Mouse (Mus musculus) testis, adult 2 months (tissue): ENCODE data around the gene Rilp. TPM values are rescaled to one million over a fixed set of nuclear protein-coding genes. Genes with fewer than 3 reads are reported as not detected.

ENCODE experiments used
- H3K27ac ChIP-seq: fragments of 200-500 bp; 2 replicates; pipeline ENCODE4 v1.5.1; 2012; ENCODE audit warnings: low read depth, low read length; ENCODE audit not compliant: control insufficient read depth, insufficient read depth
- H3K27me3 ChIP-seq: fragments of 200-500 bp; 2 replicates; pipeline ENCODE4 v1.6.1; 2012; ENCODE audit warnings: mild to moderate bottlenecking, low read length, moderate library complexity; ENCODE audit not compliant: control insufficient read depth, insufficient read depth
- H3K36me3 ChIP-seq: fragments of 200-500 bp; 2 replicates; pipeline ENCODE4 v1.6.1; 2012; ENCODE audit warnings: mild to moderate bottlenecking, low read length; ENCODE audit not compliant: control insufficient read depth, insufficient read depth
- H3K4me1 ChIP-seq: fragments of 200-500 bp; 2 replicates; pipeline ENCODE4 v1.6.1; 2012; ENCODE audit warnings: low read length; ENCODE audit not compliant: control insufficient read depth, insufficient read depth
- H3K4me3 ChIP-seq: fragments of 200-500 bp; 2 replicates; pipeline ENCODE4 v1.5.1; 2012; ENCODE audit warnings: low read depth, mild to moderate bottlenecking, low read length, moderate library complexity, mixed read lengths; ENCODE audit not compliant: control insufficient read depth
- CTCF ChIP-seq: fragments of 200-500 bp; IDR thresholded peaks from 2 replicates; pipeline ENCODE4 v1.5.1; 2012; ENCODE audit warnings: low read depth, mild to moderate bottlenecking, inconsistent platforms, low read length, moderate library complexity; ENCODE audit not compliant: control insufficient read depth, insufficient read depth, insufficient replicate concordance
- POLR2A ChIP-seq: fragments of 200-500 bp; IDR thresholded peaks from 2 replicates; pipeline ENCODE4 v1.6.1; 2012; ENCODE audit warnings: low read depth, mild to moderate bottlenecking, inconsistent platforms, low read length, moderate library complexity; ENCODE audit not compliant: control insufficient read depth
- polyA plus RNA-seq: library from polyadenylated mRNA; depleted of rRNA; stranded (reverse); fragments of >200 nt; gene quantifications from 2 replicates; pipeline ENCODE4 v1.2.3, GENCODE M21; 2012

Gene Rilp
- polyA plus RNA-seq, 1 experiment, result 0.94 TPM

DNA sequence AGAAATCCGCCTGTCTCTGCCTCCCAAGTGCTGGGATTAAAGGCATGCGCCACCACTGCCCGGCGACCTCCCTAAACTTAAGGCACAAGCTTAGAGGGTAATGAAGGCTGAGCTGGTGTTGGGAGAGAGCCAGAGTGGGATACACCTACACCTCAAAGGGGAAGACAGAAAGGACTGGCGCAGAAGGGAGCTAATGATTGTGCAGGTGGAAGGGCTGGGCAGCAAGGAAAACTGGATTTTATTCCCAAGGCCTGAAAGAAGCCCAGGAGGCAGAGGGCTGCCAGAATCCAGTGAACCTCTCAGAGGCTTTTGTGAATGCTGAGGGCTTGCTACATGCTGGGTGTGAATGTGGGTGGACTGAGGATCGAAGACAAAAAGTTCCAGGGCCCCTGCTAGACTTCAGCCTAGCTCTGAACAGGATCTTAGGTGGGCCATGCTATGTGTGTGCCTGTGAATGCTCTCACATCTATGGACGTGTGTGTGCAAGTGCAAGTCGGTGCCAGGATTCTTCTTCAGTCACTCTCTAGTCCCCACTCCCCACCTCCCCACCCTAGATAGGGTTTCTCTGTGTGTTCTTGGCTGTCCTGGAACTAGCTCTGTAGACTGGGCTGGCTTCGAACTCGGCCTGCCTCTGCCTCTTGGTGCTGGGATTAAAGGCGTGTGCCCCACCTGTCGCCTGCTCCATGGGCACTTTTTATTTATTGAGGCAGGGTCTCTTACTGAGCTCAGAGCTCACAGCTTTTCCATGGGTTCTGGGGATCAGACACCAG lies 26.5 kb downstream of the Rilp start:
- peaks cover 1% of the 10 kb centered on the region; the same call in 1 of the 2 replicates for H3K36me3 ChIP-seq
- H3K27me3 ChIP-seq, result no peaks in the 10 kb centered on the region
- H3K4me3 ChIP-seq, result no peak overlapping the region
- H3K4me1 ChIP-seq, result peaks cover 27% of the 10 kb centered on the region
- no peak overlapping the region for H3K27ac ChIP-seq
- TF ChIP-seq CTCF (no peak), POLR2A (no peak)

GRCm38 (mm10) chr11:75537025-75537414 lies 27.1 kb downstream of the Rilp start:
- H3K36me3 ChIP-seq, result peaks cover 1% of the 10 kb centered on the region; the same call in 1 of the 2 replicates
- H3K4me1 ChIP-seq, result peaks cover 27% of the 10 kb centered on the region
- no peak for TF ChIP-seq POLR2A
- no peak for TF ChIP-seq CTCF
- H3K27ac ChIP-seq, result no peak overlapping the region
- no peak overlapping the region for H3K4me3 ChIP-seq
- H3K27me3 ChIP-seq, result no peaks in the 10 kb centered on the region

- H3K4me3 ChIP-seq, result no peak overlapping the region
- TF ChIP-seq POLR2A (no peak), CTCF (no peak; the same call in 1 of the 2 replicates)
- H3K27ac ChIP-seq, result no peak overlapping the region; the same call in 1 of the 2 replicates
- peaks cover 22% of the 10 kb centered on the region for H3K4me1 ChIP-seq
- H3K36me3 ChIP-seq, result no peaks in the 10 kb centered on the region; the same call in 1 of the 2 replicates
- H3K27me3 ChIP-seq, result no peaks in the 10 kb centered on the region
Measured at GRCm38 (mm10) chr11:75537491-75538183, 27.7 kb downstream of the Rilp start.

DNA sequence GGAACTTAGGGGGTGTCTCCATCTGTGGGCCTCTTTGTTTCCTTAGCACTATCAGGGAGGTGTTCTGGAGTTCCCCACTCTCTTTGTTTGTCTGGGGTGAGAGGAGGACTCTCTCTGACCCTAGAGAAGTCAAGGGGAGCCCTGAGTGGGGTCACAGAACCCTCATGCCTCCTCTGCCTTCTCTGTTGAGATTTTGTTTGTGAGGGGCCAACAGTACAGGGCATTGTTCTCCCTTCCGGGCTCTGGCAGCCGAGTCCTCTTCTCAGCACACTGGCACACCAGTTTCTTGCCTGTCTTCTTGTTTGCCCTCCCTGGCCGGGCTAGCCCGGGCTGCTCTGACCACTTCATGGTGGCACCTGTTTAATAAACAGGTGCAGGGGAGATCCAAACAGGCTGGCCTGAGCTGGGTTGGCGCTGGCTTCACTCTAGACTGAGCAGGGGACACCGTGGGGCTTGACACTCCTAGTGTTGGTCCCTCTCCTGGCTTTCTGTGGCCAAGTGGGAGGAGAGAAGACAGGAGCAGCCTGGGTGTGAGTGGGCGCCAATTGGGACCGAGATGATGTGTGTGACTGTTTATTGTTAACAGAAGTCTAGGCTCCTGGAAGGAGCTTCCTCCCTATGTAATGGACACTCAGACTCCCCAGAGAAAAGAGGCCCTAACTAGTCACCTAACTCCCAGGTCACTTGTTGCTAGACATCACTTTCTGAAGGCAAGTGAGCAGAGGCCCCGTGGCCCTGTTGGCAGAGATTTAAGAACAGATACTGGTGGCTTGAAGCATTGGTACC lies 28.5 kb downstream of the Rilp start:
- Histone ChIP-seq H3K36me3 (no peaks in the 10 kb centered on the region; the same call in 1 of the 2 replicates), H3K27me3 (no peaks in the 10 kb centered on the region), H3K4me1 (peaks cover 18% of the 10 kb centered on the region), H3K4me3 (no peak overlapping the region), H3K27ac (no peak overlapping the region; the same call in 1 of the 2 replicates)
- no peak for TF ChIP-seq CTCF
- TF ChIP-seq POLR2A, result no peak

DNA sequence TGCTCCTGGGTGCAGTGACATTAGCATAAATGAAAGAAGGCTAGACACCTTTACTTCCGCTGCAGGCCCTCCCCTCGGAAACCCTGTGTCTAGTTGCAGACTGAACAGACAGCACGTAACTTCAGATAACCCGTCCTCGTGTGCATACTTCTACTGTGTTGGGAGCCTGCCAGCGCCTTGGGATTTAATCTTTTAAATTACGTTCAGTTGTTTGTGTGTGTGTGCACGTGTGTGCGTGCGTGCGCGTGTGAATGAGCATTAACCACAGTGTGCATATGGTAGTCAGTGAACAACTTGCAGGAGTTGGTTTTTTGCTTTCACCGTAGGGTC lies 29.0 kb downstream of the Rilp start:
- Histone ChIP-seq H3K27ac (no peak overlapping the region), H3K4me3 (no peak overlapping the region), H3K36me3 (no peaks in the 10 kb centered on the region; the same call in 1 of the 2 replicates), H3K4me1 (peaks cover 17% of the 10 kb centered on the region), H3K27me3 (no peaks in the 10 kb centered on the region)
- TF ChIP-seq POLR2A (no peak), CTCF (no peak)

- Histone ChIP-seq H3K27me3 (no peaks in the 10 kb centered on the region), H3K4me3 (no peak overlapping the region), H3K4me1 (peaks cover 14% of the 10 kb centered on the region), H3K36me3 (no peaks in the 10 kb centered on the region; the same call in none of the 2 replicates), H3K27ac (no peak overlapping the region)
- TF ChIP-seq CTCF, result no peak
- TF ChIP-seq POLR2A, result no peak
Measured at GRCm38 (mm10) chr11:75540209-75540608, 30.3 kb downstream of the Rilp start.
